Mouse (Mus musculus) C2C12 (cell line): Measurements from ENCODE around the gene Cytip. TPM values are rescaled to one million over a fixed set of nuclear protein-coding genes. Genes with fewer than 3 reads are reported as not detected.

Source experiments
- H3K27me3 ChIP-seq: one replicate; pipeline ENCODE4 v1.6.1; 2011; ENCODE audit not compliant: control insufficient read depth, insufficient read depth, insufficient read length
- H3K36me3 ChIP-seq: one replicate; pipeline ENCODE4 v1.6.1; 2011; ENCODE audit not compliant: control insufficient read depth, insufficient read depth
- H3K4me3 ChIP-seq: one replicate; pipeline ENCODE4 v1.5.1; 2011; ENCODE audit warnings: mild to moderate bottlenecking, control low read depth; ENCODE audit not compliant: poor library complexity, insufficient read depth, severe bottlenecking
- H3K79me2 ChIP-seq: one replicate; pipeline ENCODE4 v1.6.1; 2011; ENCODE audit not compliant: control insufficient read depth, insufficient read depth
- H3K79me3 ChIP-seq: one replicate; pipeline ENCODE4 v1.6.1; 2011; ENCODE audit warnings: low read depth, control low read depth
- H3ac ChIP-seq: one replicate; pipeline ENCODE3; 2011; ENCODE audit warnings: low read depth; ENCODE audit not compliant: control insufficient read depth, insufficient read length
- CEBPB ChIP-seq: IDR thresholded peaks from one replicate; pipeline ENCODE4 v1.6.1; 2011; ENCODE audit warnings: low read depth, mild to moderate bottlenecking, control low read depth, moderate library complexity
- CTCF ChIP-seq: IDR thresholded peaks from one replicate; pipeline ENCODE4 v1.5.1; 2011; ENCODE audit not compliant: control insufficient read depth, insufficient read depth, insufficient read length
- FOSL1 ChIP-seq: IDR thresholded peaks from one replicate; pipeline ENCODE4 v1.8.0; 2011; ENCODE audit warnings: mild to moderate bottlenecking, low read length; ENCODE audit not compliant: poor library complexity, insufficient read depth, severe bottlenecking
- MAX ChIP-seq: IDR thresholded peaks from one replicate; pipeline ENCODE4 v1.6.1; 2011; ENCODE audit warnings: mild to moderate bottlenecking, control low read depth
- MYOD1 ChIP-seq: IDR thresholded peaks from one replicate; pipeline ENCODE4 v1.6.1; 2011; ENCODE audit warnings: low read depth; ENCODE audit not compliant: control insufficient read depth, insufficient read length
- MYOG ChIP-seq: IDR thresholded peaks from one replicate; pipeline ENCODE4 v1.6.1; 2011; ENCODE audit not compliant: control insufficient read depth, insufficient read length; ENCODE audit errors: extremely low read depth
- USF1 ChIP-seq: IDR thresholded peaks from one replicate; pipeline ENCODE4 v1.6.1; 2011; ENCODE audit warnings: low read depth, mild to moderate bottlenecking, control low read depth, moderate library complexity
- long read RNA-seq, 2 experiments: library from polyadenylated mRNA; unstranded; transcript quantifications; one replicate each; pipeline ENCODE4 v2.0.0; 2019 to 2020
- polyA plus RNA-seq: library from polyadenylated mRNA; unstranded; fragments of >200 nt; fragmentation: generic; extraction: Trizol; gene quantifications from one replicate; pipeline ENCODE4 v1.2.1, GENCODE M21; 2012; ENCODE audit warnings: missing spikeins

Gene Cytip
- polyA plus RNA-seq, result 0.13 TPM
- long read RNA-seq, experiment 1, result 0 reads
- long read RNA-seq, experiment 2, full-length matches to known transcripts, result 1 of 1 reads
- long read RNA-seq, experiment 2, partial matches to known transcripts, result 0 of 1 reads
- long read RNA-seq, experiment 2, other reads (novel, unspliced or antisense), result 0 of 1 reads

DNA sequence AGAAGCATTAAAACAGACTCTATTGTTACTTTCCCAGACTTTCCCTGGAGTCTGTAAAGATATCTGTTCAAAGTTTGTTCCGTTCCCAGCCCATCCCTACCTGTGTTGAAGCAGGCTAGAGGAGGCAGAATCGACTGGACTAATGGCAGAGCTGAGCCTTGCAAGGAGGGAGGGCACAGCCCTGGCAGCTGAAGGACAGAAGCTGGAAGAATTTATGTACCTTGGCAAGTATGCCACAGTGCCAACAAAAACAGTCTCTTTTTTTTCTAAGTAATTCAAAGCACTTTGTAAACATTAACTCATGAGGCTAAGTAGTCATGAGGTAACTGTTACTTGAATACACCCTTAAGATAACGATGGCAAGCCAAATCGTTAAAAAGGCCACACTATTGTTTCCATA, at the start of gene Cytip:
Cytip (minus strand) TSS at position 187 of the 400 bp plus-strand sequence.
- no peak for TF ChIP-seq MYOD1
- TF ChIP-seq CEBPB, result no peak
- TF ChIP-seq FOSL1, result no peak
- H3K36me3 ChIP-seq, result no peaks in the 10 kb centered on the region
- no peaks in the 10 kb centered on the region for H3K27me3 ChIP-seq
- H3K79me2 ChIP-seq, result no peaks in the 10 kb centered on the region
- no peak within 1 kb of the TSS for H3ac ChIP-seq
- H3K4me3 ChIP-seq, result no peak within 1 kb of the TSS
- H3K79me3 ChIP-seq, result no peaks in the 10 kb centered on the region

DNA sequence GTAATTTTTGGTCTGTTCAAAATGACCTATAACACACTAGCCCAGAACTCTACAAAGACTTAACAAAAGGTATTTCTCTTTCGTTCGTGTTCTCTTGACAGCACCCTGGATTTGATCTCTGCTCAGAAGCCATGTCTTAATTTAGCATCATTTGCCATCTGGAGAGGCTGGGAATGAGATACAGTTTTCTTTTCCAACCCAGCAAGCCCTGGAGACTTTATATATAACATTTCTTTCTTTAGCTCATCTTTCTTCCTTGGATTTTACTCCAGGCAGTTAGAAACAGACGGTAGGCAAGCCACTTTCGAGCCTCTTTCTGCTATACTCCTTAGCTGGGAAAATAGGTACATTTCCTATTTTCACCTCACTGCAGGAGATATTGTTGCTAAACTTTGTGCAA, 45.3 kb upstream of the Cytip start:
- Histone ChIP-seq H3K79me2 (no peaks in the 10 kb centered on the region), H3K36me3 (no peaks in the 10 kb centered on the region), H3K79me3 (no peaks in the 10 kb centered on the region), H3K27me3 (no peaks in the 10 kb centered on the region), H3ac (no peak overlapping the region), H3K4me3 (no peak overlapping the region)
- TF ChIP-seq CEBPB, result no peak
- TF ChIP-seq MAX, result no peak
- no peak for TF ChIP-seq MYOD1
- TF ChIP-seq FOSL1, result no peak
- TF ChIP-seq MYOG, result no peak
- TF ChIP-seq USF1, result no peak
- TF ChIP-seq CTCF, result no peak

DNA sequence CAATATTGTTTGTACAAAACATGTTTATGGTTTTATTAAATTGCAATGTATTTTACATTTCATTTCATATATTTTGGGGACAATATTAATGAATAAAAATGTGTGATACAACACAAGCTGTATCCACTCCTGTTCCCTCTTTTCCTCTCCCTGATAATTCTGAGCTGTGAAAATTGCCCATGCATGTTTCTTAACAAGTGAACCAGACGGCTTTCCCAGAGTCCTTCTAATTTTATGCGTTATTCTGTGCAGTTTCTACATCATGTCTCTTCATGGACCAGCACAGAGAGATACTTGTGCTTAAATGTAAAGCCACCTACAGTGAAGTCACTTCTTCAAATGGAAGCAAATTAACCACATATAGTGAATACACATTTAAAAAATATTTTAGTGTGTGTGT, 42.2 kb upstream of the Cytip start:
- no peaks in the 10 kb centered on the region for H3K79me3 ChIP-seq
- TF ChIP-seq MAX, result no peak
- TF ChIP-seq MYOD1, result no peak
- no peak for TF ChIP-seq USF1
- TF ChIP-seq MYOG, result no peak
- TF ChIP-seq CTCF, result no peak
- TF ChIP-seq CEBPB, result no peak
- H3ac ChIP-seq, result no peak overlapping the region
- no peaks in the 10 kb centered on the region for H3K79me2 ChIP-seq
- H3K36me3 ChIP-seq, result no peaks in the 10 kb centered on the region
- H3K27me3 ChIP-seq, result no peaks in the 10 kb centered on the region
- no peak overlapping the region for H3K4me3 ChIP-seq

- H3K79me2 ChIP-seq, result no peaks in the 10 kb centered on the region
- no peak overlapping the region for H3K4me3 ChIP-seq
- no peaks in the 10 kb centered on the region for H3K27me3 ChIP-seq
- H3ac ChIP-seq, result no peak overlapping the region
- no peaks in the 10 kb centered on the region for H3K79me3 ChIP-seq
- no peaks in the 10 kb centered on the region for H3K36me3 ChIP-seq
- TF ChIP-seq MYOD1 (no peak), MAX (no peak), FOSL1 (no peak), MYOG (no peak), USF1 (no peak), CEBPB (no peak), CTCF (no peak)
Measured at GRCm38 (mm10) chr2:58199442-58199841, 4.1 kb upstream of the Cytip start.

- Histone ChIP-seq H3ac (no peak overlapping the region), H3K4me3 (no peak overlapping the region), H3K79me3 (no peaks in the 10 kb centered on the region), H3K27me3 (no peaks in the 10 kb centered on the region), H3K36me3 (no peaks in the 10 kb centered on the region), H3K79me2 (no peaks in the 10 kb centered on the region)
- TF ChIP-seq CTCF, result no peak
- TF ChIP-seq MAX, result no peak
- TF ChIP-seq MYOD1, result no peak
- TF ChIP-seq CEBPB, result no peak
- no peak for TF ChIP-seq MYOG
- TF ChIP-seq USF1, result no peak
Measured at GRCm38 (mm10) chr2:58196880-58197279, 1.5 kb upstream of the Cytip start.

DNA sequence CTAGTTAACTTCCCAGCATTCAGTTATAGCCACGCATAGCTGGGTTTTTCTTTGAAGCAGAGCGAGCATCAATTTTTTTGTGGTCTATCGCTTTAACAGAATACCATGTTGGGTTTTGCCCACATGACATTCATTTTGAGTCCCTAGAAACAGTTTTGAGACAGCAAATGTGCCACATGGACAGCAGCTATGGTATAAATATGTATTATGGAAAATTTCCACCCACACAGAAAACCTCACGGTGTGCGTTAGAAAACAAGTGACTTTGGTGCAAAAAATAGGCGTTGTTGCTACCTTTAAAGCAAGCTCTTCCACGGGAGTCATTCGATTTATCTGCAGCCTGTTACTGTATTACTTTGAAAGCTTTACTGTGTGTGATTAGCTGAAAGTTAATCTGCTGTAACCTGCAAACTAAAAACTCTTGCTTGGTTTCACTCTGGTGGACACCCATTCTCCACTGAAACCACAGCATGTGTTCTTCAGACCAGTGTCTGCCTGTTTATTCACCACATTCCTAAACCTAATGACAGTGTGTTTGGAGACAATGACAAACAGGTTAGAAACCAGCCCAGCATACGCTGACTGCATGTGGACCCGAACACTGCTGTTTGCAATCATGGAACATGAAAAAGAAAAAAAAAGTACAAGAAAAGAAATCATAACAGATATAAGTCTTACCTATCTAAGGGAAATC, 763 bp downstream of the Cytip start:
- Histone ChIP-seq H3K36me3 (no peaks in the 10 kb centered on the region), H3ac (no peak overlapping the region), H3K79me2 (no peaks in the 10 kb centered on the region), H3K79me3 (no peaks in the 10 kb centered on the region), H3K4me3 (no peak overlapping the region), H3K27me3 (no peaks in the 10 kb centered on the region)
- no peak for TF ChIP-seq MAX
- TF ChIP-seq MYOD1, result no peak
- no peak for TF ChIP-seq USF1
- TF ChIP-seq FOSL1, result no peak
- no peak for TF ChIP-seq MYOG
- TF ChIP-seq CEBPB, result no peak
- no peak for TF ChIP-seq CTCF
